Mouse (Mus musculus) liver, embryonic 15.5 days (tissue): Measurements from ENCODE around the gene Slit3. TPM values are rescaled to one million over a fixed set of nuclear protein-coding genes. Genes with fewer than 3 reads are reported as not detected.

ENCODE experiments used
- ATAC-seq: fragments of 200-750 bp; cut with Nextera tagmentation; 2 replicates; pipeline ENCODE4 v1.8.0; 2017; ENCODE audit warnings: moderate number of reproducible peaks, mild to moderate bottlenecking, moderate library complexity; ENCODE audit not compliant: insufficient read depth
- H3K27ac ChIP-seq: fragments of 300-500 bp; sonication (generic); replicated peaks from 2 replicates; pipeline ENCODE4 v1.5.1; 2015; ENCODE audit warnings: mild to moderate bottlenecking, inconsistent platforms
- H3K27me3 ChIP-seq: fragments of 300-500 bp; sonication (generic); 2 replicates; pipeline ENCODE4 v1.6.1; 2015; ENCODE audit warnings: mild to moderate bottlenecking, inconsistent platforms
- H3K36me3 ChIP-seq: fragments of 300-500 bp; sonication (generic); replicated peaks from 2 replicates; pipeline ENCODE4 v1.6.1; 2015; ENCODE audit warnings: moderate library complexity, mild to moderate bottlenecking, inconsistent platforms
- H3K4me1 ChIP-seq: fragments of 300-500 bp; sonication (generic); replicated peaks from 2 replicates; pipeline ENCODE4 v1.6.1; 2015; ENCODE audit warnings: inconsistent platforms
- H3K4me2 ChIP-seq: fragments of 300-500 bp; sonication (generic); 2 replicates; pipeline ENCODE4 v1.6.1; 2015; ENCODE audit warnings: moderate library complexity, mild to moderate bottlenecking, inconsistent platforms
- H3K4me3 ChIP-seq: fragments of 300-500 bp; sonication (generic); replicated peaks from 2 replicates; pipeline ENCODE4 v1.5.1; 2015; ENCODE audit warnings: mild to moderate bottlenecking, inconsistent platforms
- H3K9ac ChIP-seq: fragments of 300-500 bp; sonication (generic); 2 replicates; pipeline ENCODE4 v1.6.1; 2015; ENCODE audit warnings: moderate library complexity, mild to moderate bottlenecking, inconsistent platforms
- H3K9me3 ChIP-seq: fragments of 300-500 bp; sonication (generic); replicated peaks from 2 replicates; pipeline ENCODE4 v1.6.1; 2016; ENCODE audit warnings: inconsistent platforms
- WGBS: fragments of 180-500 bp; shearing (Covaris S2); methylation state at CpG from one replicate; pipeline ENCODE4 v1.1.7; 2015; ENCODE audit warnings: mixed read lengths; ENCODE audit not compliant: insufficient replicate concordance; 5-methylcytosine and 5-hydroxymethylcytosine counted together
- polyA plus RNA-seq: library from polyadenylated mRNA; unstranded; fragments of >200 nt; fragmentation: Nextera tagmentation; extraction: Ambion mirVana; gene quantifications from 2 replicates; pipeline ENCODE4 v1.2.1, GENCODE M21; 2015

Gene Slit3
- polyA plus RNA-seq, 1 experiment from 2014 or later = 0.20 TPM

GRCm38 (mm10) chr11:35614530-35614929 is 493.5 kb downstream of the Slit3 start:
- Histone ChIP-seq H3K4me2 (no peak overlapping the region), H3K27me3 (no peaks in the 10 kb centered on the region; the same call in 1 of the 2 replicates), H3K4me1 (no peaks in the 10 kb centered on the region), H3K9me3 (no peaks in the 10 kb centered on the region), H3K36me3 (no peaks in the 10 kb centered on the region), H3K4me3 (no peak overlapping the region), H3K27ac (no peak overlapping the region), H3K9ac (no peak overlapping the region)
- WGBS = 45% methylated on average over 3 of the region's 3 CpGs
- ATAC-seq = no peak

GRCm38 (mm10) chr11:35619421-35619820 is 498.4 kb downstream of the Slit3 start:
- no peak overlapping the region for H3K4me2 ChIP-seq
- no peaks in the 10 kb centered on the region for H3K27me3 ChIP-seq
- no peaks in the 10 kb centered on the region for H3K9me3 ChIP-seq
- ATAC-seq = no peak
- no peak overlapping the region for H3K27ac ChIP-seq
- H3K36me3 ChIP-seq = no peaks in the 10 kb centered on the region
- H3K4me1 ChIP-seq = no peaks in the 10 kb centered on the region
- 74% methylated on average over 14 of the region's 14 CpGs for WGBS
- no peak overlapping the region for H3K9ac ChIP-seq
- H3K4me3 ChIP-seq = no peak overlapping the region

- no peak for ATAC-seq
- Histone ChIP-seq H3K27ac (no peak overlapping the region), H3K4me2 (no peak overlapping the region), H3K27me3 (no peaks in the 10 kb centered on the region), H3K4me3 (no peak overlapping the region), H3K9ac (no peak overlapping the region), H3K9me3 (no peaks in the 10 kb centered on the region), H3K4me1 (no peaks in the 10 kb centered on the region), H3K36me3 (no peaks in the 10 kb centered on the region)
- WGBS = 70% methylated on average over 3 of the region's 3 CpGs
These were observed 501.7 kb downstream of the Slit3 start for GRCm38 (mm10) chr11:35622736-35623135.

GRCm38 (mm10) chr11:35624515-35625270 is 503.7 kb downstream of the Slit3 start:
- Histone ChIP-seq H3K27me3 (no peaks in the 10 kb centered on the region), H3K4me2 (no peak overlapping the region), H3K27ac (no peak overlapping the region), H3K4me1 (no peaks in the 10 kb centered on the region), H3K4me3 (no peak overlapping the region), H3K36me3 (no peaks in the 10 kb centered on the region), H3K9me3 (no peaks in the 10 kb centered on the region), H3K9ac (no peak overlapping the region)
- ATAC-seq = no peak
- 66% methylated on average over 21 of the region's 21 CpGs for WGBS

GRCm38 (mm10) chr11:35625576-35625975 is 504.6 kb downstream of the Slit3 start:
- H3K27me3 ChIP-seq = no peaks in the 10 kb centered on the region
- H3K4me2 ChIP-seq = no peak overlapping the region
- no peak for ATAC-seq
- no peaks in the 10 kb centered on the region for H3K36me3 ChIP-seq
- no peak overlapping the region for H3K9ac ChIP-seq
- no peaks in the 10 kb centered on the region for H3K4me1 ChIP-seq
- 49% methylated on average over 5 of the region's 6 CpGs for whole genome bisulfite sequencing
- no peak overlapping the region for H3K27ac ChIP-seq
- H3K9me3 ChIP-seq = no peaks in the 10 kb centered on the region
- H3K4me3 ChIP-seq = no peak overlapping the region

- Histone ChIP-seq H3K27ac (no peak overlapping the region), H3K9ac (no peak overlapping the region), H3K4me2 (no peak overlapping the region), H3K27me3 (no peaks in the 10 kb centered on the region), H3K4me1 (no peaks in the 10 kb centered on the region), H3K4me3 (no peak overlapping the region), H3K9me3 (no peaks in the 10 kb centered on the region), H3K36me3 (no peaks in the 10 kb centered on the region)
- no peak for ATAC-seq
- 68% methylated on average over 10 of the region's 10 CpGs for WGBS
These were observed 505.3 kb downstream of the Slit3 start for GRCm38 (mm10) chr11:35626161-35626885.

GRCm38 (mm10) chr11:35627815-35628214 is 506.8 kb downstream of the Slit3 start:
- no peak for ATAC-seq
- WGBS = 41% methylated on average over 3 of the region's 3 CpGs

GRCm38 (mm10) chr11:35632262-35632661 is 511.2 kb downstream of the Slit3 start:
- H3K36me3 ChIP-seq = no peaks in the 10 kb centered on the region
- 27% methylated on average over 5 of the region's 5 CpGs for WGBS
- H3K4me1 ChIP-seq = no peaks in the 10 kb centered on the region
- no peak for ATAC-seq
- no peak overlapping the region for H3K27ac ChIP-seq
- no peak overlapping the region for H3K9ac ChIP-seq
- no peak overlapping the region for H3K4me3 ChIP-seq
- H3K27me3 ChIP-seq = no peaks in the 10 kb centered on the region
- no peak overlapping the region for H3K4me2 ChIP-seq
- H3K9me3 ChIP-seq = no peaks in the 10 kb centered on the region

More at GRCm38 (mm10) chr11:35627815-35628214, 506.8 kb downstream of the Slit3 start:
- Histone ChIP-seq H3K4me1 (no peaks in the 10 kb centered on the region), H3K27me3 (no peaks in the 10 kb centered on the region), H3K4me2 (no peak overlapping the region), H3K9me3 (no peaks in the 10 kb centered on the region), H3K4me3 (no peak overlapping the region), H3K27ac (no peak overlapping the region), H3K9ac (no peak overlapping the region), H3K36me3 (no peaks in the 10 kb centered on the region)

- Histone ChIP-seq H3K4me1 (no peaks in the 10 kb centered on the region), H3K27ac (no peak overlapping the region), H3K27me3 (no peaks in the 10 kb centered on the region), H3K9me3 (no peaks in the 10 kb centered on the region), H3K4me2 (no peak overlapping the region), H3K9ac (no peak overlapping the region), H3K36me3 (no peaks in the 10 kb centered on the region), H3K4me3 (no peak overlapping the region)
- 63% methylated on average over 7 of the region's 7 CpGs for WGBS
- ATAC-seq = no peak
These were observed 516.1 kb downstream of the Slit3 start for GRCm38 (mm10) chr11:35637102-35637501.

- Histone ChIP-seq H3K4me3 (no peak overlapping the region), H3K27ac (no peak overlapping the region), H3K36me3 (no peaks in the 10 kb centered on the region), H3K9me3 (no peaks in the 10 kb centered on the region), H3K4me1 (no peaks in the 10 kb centered on the region), H3K27me3 (no peaks in the 10 kb centered on the region), H3K9ac (no peak overlapping the region), H3K4me2 (no peak overlapping the region)
- WGBS = 42% methylated on average over 3 of the region's 3 CpGs
- ATAC-seq = no peak
These were observed 517.9 kb downstream of the Slit3 start for GRCm38 (mm10) chr11:35638862-35639384.

- H3K27ac ChIP-seq = no peak overlapping the region
- no peaks in the 10 kb centered on the region for H3K4me1 ChIP-seq
- H3K4me2 ChIP-seq = no peak overlapping the region
- ATAC-seq = no peak
- H3K4me3 ChIP-seq = no peak overlapping the region
- no peaks in the 10 kb centered on the region for H3K9me3 ChIP-seq
- no peak overlapping the region for H3K9ac ChIP-seq
- no peaks in the 10 kb centered on the region for H3K27me3 ChIP-seq
- H3K36me3 ChIP-seq = no peaks in the 10 kb centered on the region
- WGBS = 59% methylated on average over 11 of the region's 11 CpGs
These were observed 518.4 kb downstream of the Slit3 start for GRCm38 (mm10) chr11:35639428-35639827.
